Mouse (Mus musculus): Measurements from ENCODE around the gene Grtp1. TPM values are rescaled to one million over a fixed set of nuclear protein-coding genes. Genes with fewer than 3 reads are reported as not detected.

Grtp1 gene
- total RNA-seq, 4 experiments from 2014 or later, result 3.7 to 6.6 (median 4.6) TPM

GRCm38 (mm10) chr8:13175650-13176049 is 24.8 kb downstream of the Grtp1 start:
- DNase-seq (ENCODE audit: low spot score), result no peak

- DNase-seq (ENCODE audit: low spot score), result no peak
These were observed 25.6 kb downstream of the Grtp1 start for GRCm38 (mm10) chr8:13174811-13175210.

- no peak for DNase-seq (ENCODE audit: low spot score)
These were observed 26.1 kb downstream of the Grtp1 start for GRCm38 (mm10) chr8:13174305-13174704.

- no peak for DNase-seq (ENCODE audit: low spot score)
These were observed 29.9 kb downstream of the Grtp1 start for GRCm38 (mm10) chr8:13170510-13170909.

GRCm38 (mm10) chr8:13164361-13164760 is 36.1 kb downstream of the Grtp1 start:
- DNase-seq (ENCODE audit: low spot score), result no peak

GRCm38 (mm10) chr8:13163563-13163962 is 36.9 kb downstream of the Grtp1 start:
- no peak for DNase-seq (ENCODE audit: low spot score)

GRCm38 (mm10) chr8:13162098-13162497 is 38.3 kb downstream of the Grtp1 start:
- DNase-seq (ENCODE audit: low spot score), result no peak

- no peak for DNase-seq (ENCODE audit: low spot score)
These were observed 39.7 kb downstream of the Grtp1 start for GRCm38 (mm10) chr8:13160691-13161090.

GRCm38 (mm10) chr8:13159377-13159881 is 41.0 kb downstream of the Grtp1 start:
- DNase-seq (ENCODE audit: low spot score), result no peak

- DNase-seq (ENCODE audit: low spot score), result peak; percentile 97
These were observed 41.6 kb downstream of the Grtp1 start, which contains the start of gene Lamp1 for GRCm38 (mm10) chr8:13158718-13159376. Gene Lamp1, plus strand, starts transcription at chr8:13159161.

- peak; percentile 60 for DNase-seq (ENCODE audit: low spot score)
These were observed 43.9 kb downstream of the Grtp1 start for GRCm38 (mm10) chr8:13156327-13157097.

- no peak for DNase-seq (ENCODE audit: low spot score)
These were observed 45.1 kb downstream of the Grtp1 start for GRCm38 (mm10) chr8:13155358-13155757.

GRCm38 (mm10) chr8:13154099-13154498 is 46.3 kb downstream of the Grtp1 start:
- no peak for DNase-seq (ENCODE audit: low spot score)

- DNase-seq (ENCODE audit: low spot score), result no peak
These were observed 49.5 kb downstream of the Grtp1 start for GRCm38 (mm10) chr8:13150929-13151328.

GRCm38 (mm10) chr8:13149866-13150265 is 50.6 kb downstream of the Grtp1 start:
- no peak for DNase-seq (ENCODE audit: low spot score)

- no peak for DNase-seq (ENCODE audit: low spot score)
These were observed 51.1 kb downstream of the Grtp1 start for GRCm38 (mm10) chr8:13149287-13149686.

GRCm38 (mm10) chr8:13148476-13148875 is 51.9 kb downstream of the Grtp1 start:
- DNase-seq (ENCODE audit: low spot score), result no peak

- no peak for DNase-seq (ENCODE audit: low spot score)
These were observed 58.7 kb downstream of the Grtp1 start for GRCm38 (mm10) chr8:13141681-13142080.

GRCm38 (mm10) chr8:13139641-13140182 is 60.7 kb downstream of the Grtp1 start:
- DNase-seq (ENCODE audit: low spot score), result no peak

GRCm38 (mm10) chr8:13132220-13132619 is 68.2 kb downstream of the Grtp1 start:
- DNase-seq (ENCODE audit: low spot score), result peak; percentile 45

GRCm38 (mm10) chr8:13124897-13125296 is 75.5 kb downstream of the Grtp1 start:
- no peak for DNase-seq (ENCODE audit: low spot score)

GRCm38 (mm10) chr8:13122887-13123421 is 77.5 kb downstream of the Grtp1 start:
- no peak for DNase-seq (ENCODE audit: low spot score)
